Mouse (Mus musculus) thymus, postnatal 0 days (tissue): ENCODE results near the gene Opa1. TPM values are rescaled to one million over a fixed set of nuclear protein-coding genes. Genes with fewer than 3 reads are reported as not detected.

ENCODE experiments used
- DNase-seq: peaks from one replicate; pipeline ENCODE4 v3.0.0-alpha.2; 2015; ENCODE audit warnings: low spot score
- polyA plus RNA-seq: library from polyadenylated mRNA; unstranded; fragments of >200 nt; fragmentation: Nextera tagmentation; extraction: Ambion mirVana; gene quantifications from 2 replicates; pipeline ENCODE4 v1.2.1, GENCODE M21; 2015

Opa1 gene
- 26.8 and 28.3 TPM in 2 replicates for polyA plus RNA-seq

DNA sequence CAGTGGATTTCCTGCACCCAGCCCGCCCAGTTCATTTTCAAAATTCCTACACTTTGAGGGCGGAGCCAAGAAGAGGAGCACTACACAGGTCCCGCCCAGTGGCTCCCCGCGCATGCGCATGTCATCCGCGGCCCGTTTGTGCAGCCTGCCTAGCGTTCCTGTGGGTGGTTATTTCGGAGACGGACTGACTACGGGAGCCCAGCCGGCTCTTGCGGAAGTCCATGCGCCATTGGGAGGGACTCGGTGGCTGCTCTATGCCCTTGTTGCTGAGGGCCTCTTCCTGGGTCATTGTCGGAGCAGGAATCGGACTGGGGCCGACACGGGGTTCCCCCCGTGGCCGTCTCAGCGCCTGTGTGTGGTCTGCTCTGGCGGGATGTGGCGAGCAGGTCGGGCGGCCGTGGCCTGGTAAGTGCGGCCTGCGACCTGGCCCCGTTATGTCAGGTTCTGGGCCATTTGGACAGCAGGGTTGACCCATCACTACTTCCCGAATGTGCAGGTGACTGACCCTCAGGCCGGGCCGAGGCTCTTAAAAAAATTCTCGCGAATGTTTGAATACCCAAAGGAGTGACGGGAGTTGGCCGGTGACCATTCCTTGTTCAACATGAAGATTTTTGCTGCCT lies at the start of gene Opa1:
Gene Opa1 (plus strand): TSS at position 168 of the 620 bp plus-strand sequence.
- peak; percentile 95 for DNase-seq

DNA sequence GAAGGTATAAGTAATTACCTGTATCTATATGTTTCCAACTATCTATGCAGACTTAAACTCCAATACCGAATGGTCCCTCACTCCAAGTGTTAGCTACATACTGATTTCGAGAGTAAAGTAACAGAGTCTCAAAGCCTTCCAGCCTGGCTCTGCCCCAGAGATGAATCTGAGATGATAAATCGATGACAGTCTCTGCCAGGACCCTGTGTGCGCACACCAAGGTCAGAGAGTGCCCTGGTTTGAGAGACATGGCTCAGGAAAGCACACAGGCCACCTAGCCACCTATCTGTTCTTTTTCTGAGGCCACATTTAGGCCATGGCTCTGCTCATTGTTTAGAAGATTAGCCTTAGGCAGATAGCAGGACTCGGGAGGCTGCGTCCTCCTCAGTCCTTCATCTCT lies 45.5 kb upstream of the Opa1 start:
- DNase-seq = no peak

DNA sequence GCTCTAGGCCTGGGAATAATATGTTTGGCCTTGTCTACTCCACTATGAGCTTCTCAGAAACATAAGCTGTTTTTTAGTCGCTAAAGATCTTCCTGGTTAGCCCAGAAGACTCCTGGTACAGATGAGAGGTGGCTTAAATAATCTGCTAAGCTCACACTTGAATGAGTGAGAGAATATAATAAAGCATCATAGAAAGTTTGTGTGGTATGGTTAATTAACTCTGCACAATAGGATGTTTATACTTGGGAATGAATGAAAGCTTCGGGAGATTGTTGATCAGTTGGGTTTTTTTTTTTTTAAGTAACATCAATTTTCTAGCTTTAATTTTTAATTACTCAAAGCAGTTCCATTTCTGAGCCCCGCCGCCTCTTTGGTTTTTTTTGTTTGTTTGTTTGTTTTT lies 43.3 kb upstream of the Opa1 start:
- DNase-seq = no peak

DNA sequence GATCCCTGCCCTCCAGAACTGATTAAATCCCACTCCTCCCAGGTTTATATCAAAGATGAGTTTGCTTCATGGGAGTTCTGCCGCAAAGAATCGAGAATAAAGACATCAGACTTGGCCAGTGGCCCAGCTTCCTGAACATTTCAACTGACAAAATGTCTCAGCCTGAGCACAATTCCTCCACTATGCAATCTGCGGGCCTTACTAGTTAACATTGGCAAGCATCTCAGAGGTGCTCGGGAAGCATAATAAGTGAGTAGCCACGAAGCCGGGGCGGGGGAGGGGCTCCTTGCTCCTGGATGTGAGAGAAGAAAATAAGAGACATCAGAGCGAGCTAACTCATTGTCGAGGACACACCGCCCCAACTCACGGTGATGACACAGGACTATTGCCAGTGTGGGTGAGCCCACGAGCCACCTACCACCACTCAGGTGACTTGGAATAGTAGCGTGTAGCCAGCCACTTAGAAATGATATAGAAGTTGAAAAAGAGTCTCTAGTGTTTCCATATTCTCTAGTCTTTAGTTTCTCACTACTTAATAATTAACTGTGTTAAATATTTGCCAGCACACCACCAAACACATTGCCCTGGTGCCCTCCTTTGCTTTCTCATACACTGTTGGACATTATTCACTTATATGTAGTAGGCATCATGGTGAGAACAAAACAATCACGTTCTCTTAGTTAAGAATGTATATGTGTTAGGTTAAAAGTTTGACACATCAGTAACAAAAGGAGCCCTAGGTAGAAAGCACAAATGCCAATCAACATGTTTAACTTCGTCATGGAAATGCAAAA lies 42.5 kb upstream of the Opa1 start:
- DNase-seq = no peak

DNA sequence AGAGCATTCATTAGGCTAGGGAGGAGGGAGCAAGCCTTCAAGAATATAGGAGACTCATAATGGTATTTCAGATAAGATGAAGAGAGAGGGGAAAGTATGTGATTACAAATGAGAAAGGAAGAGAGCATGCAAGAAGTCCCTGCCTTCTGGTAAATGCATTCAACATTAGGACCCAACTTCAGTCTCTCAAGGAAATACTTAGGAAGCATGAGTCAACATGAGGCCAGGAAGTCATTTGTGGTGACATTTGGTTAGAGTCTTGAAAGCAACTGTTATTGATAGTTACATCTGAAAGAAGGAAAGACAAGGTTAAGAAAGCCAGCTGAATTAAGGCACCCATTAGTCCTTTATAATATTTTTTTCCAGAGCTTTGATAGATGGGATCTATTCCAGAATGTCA lies 39.2 kb upstream of the Opa1 start:
- DNase-seq = no peak

DNA sequence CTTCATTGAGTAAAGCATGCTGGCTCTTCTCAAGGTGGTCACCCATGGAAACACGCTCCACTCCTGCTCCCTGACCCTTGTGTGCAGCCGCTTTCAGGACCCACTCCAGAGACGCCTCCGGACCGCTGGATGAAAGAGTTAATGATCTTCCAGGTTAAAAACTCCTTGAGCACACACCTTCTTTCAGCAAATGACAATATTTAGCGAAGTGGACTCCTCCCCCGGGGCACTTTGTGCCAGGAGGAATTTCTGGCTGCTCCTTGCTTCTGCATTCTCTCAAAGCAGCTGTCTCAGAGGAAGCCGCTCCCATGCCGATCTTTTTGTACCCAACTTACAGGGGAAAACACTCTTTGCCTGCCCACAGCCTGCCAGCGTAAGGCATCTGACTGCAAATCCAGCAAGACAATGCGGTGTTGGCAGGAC lies 37.9 kb upstream of the Opa1 start:
- no peak for DNase-seq

DNA sequence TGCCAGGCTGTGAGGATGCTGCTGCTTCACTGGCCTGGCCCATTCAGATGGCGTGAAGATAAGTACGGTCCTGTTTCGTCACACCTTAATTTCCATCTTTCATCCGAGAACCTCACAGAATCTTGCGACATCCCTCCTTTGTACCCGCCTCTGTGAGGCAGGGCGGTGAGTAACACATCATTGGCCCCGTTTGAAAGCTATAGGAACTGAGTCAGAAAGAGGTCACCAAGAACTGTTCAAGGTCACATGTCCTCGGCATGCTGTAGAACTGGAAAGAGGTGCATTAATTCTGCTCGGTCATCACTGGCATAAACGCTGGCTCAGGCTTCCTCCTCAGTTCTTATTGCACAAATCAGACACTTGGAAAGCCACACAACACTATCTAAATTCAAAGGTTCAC lies 34.3 kb upstream of the Opa1 start, which contains the start of gene Atp13a4:
Gene Atp13a4 (minus strand): TSS at position 36 of the 400 bp plus-strand sequence.
- no peak for DNase-seq

DNA sequence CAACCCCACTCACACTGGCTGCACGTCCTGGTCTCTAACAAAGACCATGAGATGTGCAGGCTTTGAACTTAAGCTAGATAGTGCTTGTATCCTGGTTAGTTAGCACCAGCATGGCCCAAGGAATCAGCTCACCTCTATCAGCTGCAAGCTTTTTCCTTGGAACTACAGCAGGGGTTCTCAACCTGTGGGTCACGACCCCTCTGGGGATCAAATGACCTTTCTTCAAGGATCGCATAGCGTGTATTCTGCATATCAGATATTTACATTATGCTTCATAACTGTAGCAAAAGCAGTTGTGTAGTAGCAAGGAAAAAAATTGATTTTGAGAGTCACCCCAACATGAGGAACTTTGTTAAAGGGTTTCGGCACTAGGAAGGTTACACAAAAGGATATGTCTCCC lies 19.5 kb upstream of the Opa1 start:
- DNase-seq = no peak

DNA sequence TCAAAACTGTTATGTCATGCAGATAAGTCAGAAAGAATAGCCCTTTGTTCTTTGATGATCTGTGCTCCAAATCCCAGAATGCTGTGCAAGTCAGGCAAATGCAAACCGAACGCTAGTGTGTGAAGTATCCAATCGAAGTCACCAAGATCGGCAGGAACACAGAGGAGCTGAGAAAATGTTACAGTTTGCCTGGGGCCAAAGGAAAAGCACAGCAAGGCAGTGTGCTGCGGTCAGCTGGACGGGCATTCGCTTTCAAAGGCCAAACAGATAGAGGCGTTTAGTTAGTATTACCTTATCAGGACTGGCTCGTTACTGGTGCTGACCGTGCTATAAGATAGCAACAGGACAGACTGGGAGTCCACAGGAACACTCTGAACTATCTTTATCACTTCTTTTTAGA lies 18.7 kb upstream of the Opa1 start:
- no peak for DNase-seq

DNA sequence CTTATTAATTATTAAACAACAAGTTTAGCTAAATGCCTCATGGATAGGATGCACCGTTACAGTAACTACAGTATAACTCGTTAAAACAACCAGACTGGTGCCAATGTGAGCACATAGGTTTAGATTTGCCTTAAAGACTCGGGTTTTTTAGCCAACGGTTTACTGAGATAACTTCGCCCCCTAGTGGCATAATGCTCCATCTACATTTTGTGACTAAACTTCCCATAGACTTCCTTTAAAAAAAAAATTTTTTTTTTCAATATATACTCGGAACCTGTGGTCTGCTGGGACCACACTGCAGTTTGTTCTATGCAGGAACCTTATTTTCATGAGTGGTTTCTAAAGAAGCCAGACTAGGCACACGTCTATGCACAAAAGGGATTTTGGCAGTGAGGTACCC lies 18.3 kb upstream of the Opa1 start:
- peak; percentile 56 for DNase-seq

DNA sequence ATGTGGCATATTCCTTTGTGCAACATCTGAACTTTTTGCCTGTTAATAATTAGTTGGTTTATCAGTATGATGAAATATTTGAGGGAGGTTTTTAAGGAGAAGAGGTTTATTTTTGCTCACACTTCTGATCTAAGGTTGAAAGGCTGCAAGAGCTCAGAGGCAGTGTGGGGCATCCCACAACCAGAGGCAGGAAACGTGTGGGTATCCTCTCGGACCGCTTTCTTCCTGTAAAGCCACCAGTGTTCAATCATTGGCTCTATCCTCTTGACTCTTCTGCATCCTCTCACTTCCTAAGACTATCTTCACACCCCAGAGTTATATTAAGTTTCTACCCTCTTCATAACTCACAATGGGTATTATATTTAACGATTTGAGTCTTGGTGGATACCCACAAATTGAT lies 5.1 kb upstream of the Opa1 start:
- no peak for DNase-seq

DNA sequence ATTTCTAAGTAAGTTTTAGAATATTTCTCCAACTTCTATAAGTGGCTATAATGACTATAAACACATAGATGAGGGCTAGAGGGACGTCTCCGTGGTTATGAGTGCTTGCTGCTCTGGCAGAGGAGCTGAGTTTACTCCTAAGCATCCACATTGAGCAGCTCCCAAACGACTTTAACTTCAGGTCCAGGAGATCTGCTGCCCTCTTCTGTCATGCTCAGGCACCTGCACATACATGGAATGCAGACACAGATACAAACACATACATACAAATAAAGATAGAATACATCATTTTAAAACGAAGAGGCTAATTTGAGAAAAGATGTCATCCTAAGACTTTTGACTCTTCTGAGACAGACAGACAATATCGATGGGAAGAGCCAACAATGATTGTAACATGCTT lies 3.5 kb upstream of the Opa1 start:
- peak; percentile 6 for DNase-seq

DNA sequence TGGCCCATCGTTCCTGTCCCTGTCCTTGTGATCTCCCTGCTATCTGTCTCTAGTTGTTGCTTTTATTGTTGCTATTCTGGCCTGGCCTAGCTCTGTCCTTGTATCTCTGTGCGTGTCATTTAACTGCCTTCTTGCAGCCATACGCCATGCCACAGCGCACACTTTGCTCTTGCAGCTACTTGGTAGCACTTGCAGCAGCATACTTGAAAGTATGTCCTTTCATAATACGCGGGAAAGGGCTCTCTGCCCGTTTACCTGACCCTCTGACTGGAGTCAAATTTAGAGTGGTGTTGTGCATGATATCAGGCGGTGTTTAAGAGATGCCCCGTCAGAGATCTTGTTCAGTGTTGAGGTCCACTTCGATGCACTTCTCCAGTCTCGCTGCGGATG lies 648 bp downstream of the Opa1 start:
- DNase-seq = no peak

DNA sequence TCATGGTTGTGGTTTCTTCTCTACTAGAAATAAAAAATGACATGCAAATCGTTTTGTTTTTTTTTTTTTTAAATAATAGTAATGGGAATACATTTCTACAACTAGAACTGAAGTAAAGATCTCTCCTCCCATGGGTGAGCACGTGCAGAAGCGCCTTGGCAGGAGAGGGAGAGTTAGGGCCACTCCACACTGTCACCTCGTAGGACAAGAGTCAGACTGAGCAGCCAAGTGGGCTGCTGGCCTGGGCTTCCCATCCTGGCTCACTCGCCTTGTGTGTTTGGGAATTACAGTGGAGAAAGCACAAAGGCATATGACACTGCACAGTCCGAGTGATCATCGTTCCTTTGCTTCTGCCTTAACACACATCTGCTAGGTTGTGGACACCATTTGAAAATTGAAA lies 13.0 kb downstream of the Opa1 start:
- no peak for DNase-seq

DNA sequence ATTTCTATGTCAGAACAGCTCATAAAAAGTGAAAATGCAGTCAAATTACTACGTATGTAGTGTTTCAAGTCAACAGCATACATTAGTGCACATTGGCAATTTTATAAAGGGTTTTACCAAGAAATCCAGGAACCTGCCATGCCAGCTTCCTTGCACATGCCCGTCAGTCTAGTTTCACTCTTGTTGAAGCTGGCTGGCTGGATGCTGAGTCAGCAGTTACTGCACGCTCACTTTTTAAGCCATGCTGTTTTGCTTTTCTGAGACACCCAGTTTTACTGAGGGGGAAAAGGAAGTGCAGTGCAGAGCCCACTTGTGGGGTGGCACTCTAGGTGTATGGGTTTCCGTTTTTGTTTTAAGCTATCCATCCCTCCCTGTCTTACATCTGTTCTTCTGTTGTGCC lies 18.0 kb downstream of the Opa1 start:
- DNase-seq = no peak

DNA sequence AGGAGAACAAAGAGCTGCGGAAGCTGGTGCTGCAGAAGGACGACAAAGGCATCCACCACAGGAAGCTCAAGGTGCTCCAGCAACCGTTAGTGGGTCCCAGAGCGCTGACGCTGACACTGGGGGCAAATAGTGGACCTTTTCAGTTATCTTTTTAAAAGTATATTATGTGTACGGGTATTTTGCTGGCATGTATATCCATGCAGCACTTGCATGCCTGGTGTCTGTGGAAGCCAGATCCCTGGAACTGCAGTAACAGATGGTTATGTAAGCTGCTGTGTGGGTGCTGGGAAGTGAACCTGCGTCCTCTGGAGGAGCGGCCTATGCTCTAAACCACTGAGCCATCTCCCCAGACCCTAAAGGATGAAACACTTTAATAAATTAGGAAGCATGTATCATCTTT lies 26.4 kb downstream of the Opa1 start:
- no peak for DNase-seq

DNA sequence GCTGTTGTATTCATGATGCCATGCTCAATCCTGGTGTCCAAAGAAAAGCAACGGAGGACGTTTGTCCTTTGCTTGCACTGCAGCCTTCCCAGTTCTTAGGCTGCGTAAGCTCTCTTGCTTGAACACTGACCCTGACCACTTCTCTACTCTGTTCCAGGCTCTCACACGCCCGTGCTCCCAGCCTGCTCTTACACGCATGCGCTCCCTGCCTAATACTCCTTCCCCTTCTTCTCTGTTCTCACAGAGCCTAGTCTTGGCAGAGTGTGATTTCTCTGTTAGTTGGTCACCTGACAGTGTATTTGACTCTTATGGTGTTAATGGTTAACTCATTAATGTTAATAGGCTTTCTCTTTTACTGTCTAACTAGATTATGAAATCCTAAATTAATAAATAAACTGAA lies 28.0 kb downstream of the Opa1 start:
- no peak for DNase-seq

DNA sequence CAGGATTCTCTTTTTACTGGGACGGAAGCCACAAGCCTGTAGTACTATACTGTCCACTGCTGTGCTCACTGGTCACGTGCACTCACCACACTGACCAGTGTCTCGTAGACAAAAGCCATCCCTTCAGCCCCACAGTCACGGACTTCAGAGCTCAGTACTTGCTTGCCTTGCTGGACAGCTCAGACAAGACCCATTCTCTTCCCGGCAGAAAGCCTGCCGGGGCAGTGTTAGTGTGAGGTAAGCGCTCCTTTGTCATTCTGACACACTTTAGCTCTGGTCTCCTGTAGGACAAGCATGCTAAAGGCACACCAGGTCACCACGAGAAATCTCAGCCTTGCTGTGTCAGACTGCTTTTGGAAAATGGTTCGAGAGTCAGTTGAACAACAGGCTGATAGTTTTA lies 35.6 kb downstream of the Opa1 start:
- no peak for DNase-seq

DNA sequence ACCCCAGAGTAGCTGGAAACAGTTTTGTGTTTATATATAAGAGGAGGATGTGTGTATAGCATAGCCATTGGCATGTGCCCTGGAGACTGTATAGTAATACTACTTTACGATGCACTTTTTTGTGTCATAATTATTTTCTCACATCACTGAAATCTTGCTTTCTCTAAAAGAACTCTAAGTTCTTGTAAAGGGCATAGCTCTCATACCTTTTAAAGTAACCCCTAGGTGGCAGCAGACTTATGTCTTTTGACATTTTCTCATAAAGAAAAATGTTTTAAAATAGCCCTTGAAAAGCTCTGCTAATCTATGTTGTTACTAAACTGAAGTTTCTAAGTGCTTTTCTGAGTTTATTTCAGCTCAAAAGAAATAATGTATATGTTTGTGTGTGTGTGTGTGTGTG lies 49.9 kb downstream of the Opa1 start:
- DNase-seq = peak; percentile 63

DNA sequence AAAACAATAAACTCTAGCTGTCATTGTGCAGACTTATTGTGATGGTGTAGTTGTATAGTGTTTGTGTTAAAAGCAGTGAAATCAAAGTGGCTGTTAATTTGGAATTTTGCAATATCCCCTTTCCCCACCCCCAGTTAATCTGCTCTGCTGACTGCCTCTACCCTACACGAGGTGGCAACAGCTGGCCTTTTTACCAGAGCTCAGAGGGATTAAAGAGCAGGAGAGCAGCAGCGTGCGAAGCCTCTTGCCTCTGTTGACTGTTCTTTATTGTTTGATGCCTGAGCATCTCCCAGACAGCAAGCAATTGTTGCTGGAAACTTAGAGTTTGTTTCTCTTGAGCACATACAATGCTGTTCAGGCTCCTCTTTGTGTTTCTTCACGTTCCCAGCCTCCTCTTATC lies 56.6 kb downstream of the Opa1 start:
- DNase-seq = no peak

DNA sequence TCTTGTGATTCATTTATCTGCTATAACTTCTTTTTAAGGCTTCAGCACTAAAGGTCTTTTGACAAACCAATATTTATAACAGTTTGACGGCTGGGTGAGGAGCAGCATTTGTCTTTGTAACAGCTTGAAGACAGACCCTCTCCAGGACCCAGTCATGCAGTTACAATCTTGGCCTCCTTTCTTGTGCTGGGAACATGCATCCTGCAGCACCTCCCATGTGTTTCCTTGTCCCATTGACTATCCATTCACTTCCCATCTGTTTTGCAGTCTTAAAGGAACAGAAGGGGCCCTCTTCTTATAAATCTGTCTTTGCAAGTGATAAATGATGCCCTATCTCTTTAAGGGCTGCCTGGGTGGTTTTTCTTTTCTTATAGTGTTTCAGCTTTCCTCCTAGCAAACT lies 63.2 kb downstream of the Opa1 start:
- no peak for DNase-seq

DNA sequence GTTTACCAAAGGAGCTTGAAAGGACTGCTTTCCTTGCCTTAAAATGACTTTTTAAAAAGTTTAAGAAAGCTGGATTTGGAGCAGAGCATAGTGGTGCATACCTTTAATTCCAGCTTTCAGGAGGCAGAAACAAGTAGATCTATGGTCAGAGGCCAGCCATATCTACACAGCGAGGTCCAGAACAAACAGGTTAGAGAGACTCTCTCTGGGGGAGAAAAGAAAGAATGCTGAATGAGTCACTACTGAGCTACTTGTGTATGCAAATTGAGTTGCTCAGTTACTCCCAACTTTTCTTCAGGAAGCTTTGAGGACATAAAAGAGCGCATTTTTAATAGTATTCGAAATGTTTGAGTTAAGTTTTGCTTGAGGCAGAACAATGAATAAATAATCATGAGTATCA lies 65.7 kb downstream of the Opa1 start:
- DNase-seq = no peak

DNA sequence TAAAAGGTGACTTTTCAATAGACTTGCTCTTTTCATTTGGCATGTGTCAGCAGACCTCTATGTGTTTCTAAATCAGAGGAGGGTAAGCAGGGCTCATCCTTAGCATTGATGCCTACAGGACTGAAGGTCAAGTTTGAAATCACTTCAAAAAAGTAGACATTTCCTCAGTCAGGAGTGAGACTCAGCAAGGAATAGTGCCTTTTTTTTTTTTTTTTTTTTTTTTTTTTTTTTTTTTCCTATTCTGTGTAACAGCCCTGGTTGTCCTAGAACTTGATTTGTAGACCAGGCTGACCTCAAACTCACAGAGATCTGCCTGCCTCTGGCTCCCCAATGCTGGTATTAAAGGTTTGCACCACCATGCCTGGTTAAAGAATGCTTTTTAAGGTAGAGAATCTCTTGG lies 67.1 kb downstream of the Opa1 start:
- DNase-seq = no peak
